Mouse (Mus musculus) liver (tissue): ENCODE measurements around the gene Tbc1d20.
A peak's percentile ranks its signal among the peaks of the same experiment; 100 is the strongest.
"Not testable (repeated sequence)": the region's sequence is repeated elsewhere in the genome, so short reads cannot be mapped to it uniquely, and the experiment has no call there.

ENCODE experiments used
- DNase-seq: peaks from one replicate; pipeline ENCODE4 v3.0.0-alpha.2; 2020; ENCODE audit warnings: mixed read lengths

Tbc1d20 gene

DNA sequence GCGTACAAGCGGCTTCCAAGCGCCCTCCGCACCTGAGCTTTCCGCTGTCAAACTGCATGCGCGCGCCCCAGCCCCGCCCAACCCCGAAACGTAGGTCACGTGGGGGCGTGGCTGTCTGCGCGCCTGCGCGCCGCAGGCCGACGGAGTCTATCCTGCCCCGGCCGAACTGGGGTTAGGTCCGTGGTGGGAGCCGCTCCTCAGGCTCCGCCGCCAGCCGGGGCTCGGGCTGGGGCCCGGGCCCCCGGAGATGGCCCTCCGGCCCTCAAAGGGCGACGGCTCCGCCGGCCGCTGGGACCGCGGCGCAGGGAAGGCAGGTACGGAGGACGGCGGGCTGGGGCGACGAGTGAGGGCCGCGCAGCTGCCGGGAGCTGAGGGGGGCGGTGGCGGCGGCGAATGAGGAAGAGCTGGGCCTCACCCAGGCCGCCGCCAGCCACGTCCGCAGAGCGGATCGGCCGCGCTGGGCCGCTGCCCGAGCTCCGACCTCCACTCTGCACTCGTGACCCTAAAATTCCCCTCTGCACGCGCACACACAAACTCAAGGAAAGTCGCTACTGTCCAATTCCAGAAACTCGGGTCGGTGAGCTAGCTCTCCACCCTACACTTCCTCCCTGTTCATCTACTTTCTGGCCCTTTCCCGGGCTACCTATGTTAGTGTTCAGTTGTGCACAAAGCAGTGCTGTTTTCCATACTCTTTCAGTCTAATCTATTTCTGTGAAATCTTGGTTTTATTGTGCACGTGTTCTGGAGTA lies at the start of gene Tbc1d20:
Gene Tbc1d20, plus strand, starts transcription at position 102 of the 749 bp plus-strand sequence.
- DNase-seq: peak; percentile 95

DNA sequence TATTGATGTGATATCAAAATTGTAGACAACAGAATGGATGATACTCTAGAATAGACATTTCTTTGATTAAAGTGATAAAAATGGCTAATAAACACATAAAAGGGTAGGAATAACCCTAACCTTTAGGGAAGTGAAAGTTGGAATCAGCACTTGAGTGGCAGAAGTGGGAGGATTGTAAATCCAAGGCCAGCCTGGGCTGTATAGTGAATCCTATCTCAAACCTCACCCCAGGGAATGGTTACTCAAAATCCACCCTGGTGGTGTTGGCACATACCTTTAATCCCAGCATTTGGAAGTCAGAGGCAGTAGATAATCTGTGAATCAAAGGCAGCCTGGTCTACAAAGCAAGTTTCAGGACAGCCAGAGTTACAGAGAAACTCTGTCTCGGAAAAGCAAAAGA lies 46.4 kb upstream of the Tbc1d20 start:
- no peak for DNase-seq

DNA sequence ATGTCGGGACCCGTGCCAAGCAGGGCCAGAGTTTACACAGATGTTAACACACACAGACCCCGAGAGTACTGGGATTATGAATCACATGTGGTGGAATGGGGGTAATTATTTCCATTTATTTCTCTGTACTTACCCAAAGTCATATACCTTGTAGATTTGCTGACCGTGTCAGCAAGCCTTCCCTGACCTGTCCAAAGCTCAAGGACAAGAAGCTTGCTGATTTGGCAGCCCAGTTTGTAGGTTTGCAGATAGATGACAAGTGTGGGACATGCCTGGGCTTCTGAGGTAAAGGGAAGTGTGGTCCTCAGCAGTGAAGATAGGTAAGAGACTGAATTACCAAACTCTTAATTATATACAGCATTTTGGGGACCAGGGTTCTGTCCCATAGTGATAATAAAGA lies 43.1 kb upstream of the Tbc1d20 start:
- no peak for DNase-seq

DNA sequence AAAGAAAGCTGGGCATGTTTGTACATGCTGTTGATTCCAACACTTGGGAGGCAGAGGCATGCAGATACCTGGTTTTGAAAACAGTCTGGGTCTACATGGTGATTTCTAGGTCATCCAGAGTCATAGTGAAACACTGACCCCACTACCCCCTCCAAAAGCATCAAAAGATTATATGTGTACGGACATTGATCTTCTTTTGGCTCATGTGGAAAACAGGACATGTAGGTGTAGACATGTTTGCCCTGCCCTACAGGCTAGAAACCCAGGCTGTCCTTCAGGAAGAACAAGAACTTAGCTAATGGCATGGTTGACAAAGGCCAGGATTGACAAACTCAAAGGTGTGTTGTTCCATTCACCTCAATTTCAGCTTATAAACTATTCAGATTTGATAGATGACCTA lies 33.9 kb upstream of the Tbc1d20 start:
- no peak for DNase-seq

DNA sequence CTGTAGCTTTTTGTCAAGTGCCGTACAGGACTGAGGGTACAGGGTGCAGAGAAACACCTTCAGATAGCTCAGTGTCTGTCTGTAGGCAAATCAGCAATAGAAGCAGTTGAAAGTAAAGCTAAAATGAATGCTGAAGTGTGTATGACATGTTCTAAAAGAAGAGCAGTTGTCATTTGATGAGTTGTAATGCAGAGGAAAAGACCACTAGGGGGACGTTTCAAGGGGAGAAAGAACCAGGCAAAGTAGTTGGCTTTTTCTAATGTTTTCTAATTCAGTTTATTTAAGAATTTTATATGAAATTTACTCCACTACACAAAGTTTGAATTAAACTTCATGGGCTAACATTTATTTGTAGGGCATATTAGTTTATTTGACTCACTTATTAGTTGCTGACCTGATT lies 20.0 kb upstream of the Tbc1d20 start:
- DNase-seq: no peak

DNA sequence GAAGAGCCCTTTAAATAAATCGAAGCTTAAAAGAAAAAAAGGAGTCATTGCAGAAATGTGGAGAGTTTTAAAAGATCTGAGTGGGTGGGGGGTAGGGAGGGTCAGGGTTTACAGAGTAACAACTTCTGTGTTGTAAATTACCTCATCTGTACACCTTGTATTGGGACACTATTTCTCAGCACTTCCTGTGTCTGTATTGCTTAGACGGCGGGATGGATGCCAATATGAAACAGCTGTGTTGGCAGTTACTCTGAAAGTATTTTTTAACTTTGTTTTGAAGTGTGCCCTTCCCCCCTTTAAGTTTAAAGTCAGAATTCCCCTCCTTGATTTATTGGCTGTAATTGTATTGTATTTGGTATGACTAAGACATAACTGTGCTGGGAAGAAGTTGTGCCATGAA lies 12.2 kb upstream of the Tbc1d20 start:
- DNase-seq: no peak

DNA sequence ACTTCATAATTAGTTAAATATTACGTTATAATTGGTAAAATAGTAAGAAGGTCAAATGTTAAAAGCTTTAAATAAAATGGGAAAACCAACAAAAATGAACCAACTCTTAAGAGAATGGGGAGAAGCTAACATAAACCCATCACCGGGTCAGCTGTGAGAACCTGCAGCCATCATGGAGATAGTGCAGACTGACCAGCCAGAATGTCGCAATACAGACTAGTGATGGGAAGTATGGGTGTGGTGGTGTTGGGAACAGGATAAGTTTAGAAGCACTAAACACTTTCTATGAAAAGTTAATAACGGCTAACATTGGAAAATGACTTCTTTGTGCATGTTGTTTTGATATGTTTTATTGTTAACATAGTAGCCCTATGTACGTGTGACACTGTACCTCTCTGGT lies 6.1 kb upstream of the Tbc1d20 start:
- DNase-seq: no peak

DNA sequence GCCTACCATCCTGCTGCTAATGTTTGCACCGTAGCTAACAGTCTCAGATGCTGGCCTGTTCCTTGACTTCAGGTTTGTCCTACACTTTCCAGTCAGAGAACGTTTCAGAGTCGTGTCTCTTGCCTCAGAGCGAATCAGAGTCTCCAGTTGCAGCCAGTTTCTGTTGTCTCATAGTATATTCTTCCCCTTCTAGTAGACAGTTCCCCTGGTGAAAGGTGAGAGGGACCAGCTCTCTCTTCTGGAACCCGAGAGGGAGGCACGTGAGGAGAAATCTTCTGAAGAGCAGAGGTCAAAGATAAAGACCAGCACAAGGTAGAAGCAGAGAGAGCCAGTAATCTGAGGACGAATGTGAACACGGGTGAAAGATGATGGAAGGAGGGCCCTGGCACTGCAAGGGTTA lies 5.6 kb upstream of the Tbc1d20 start:
- DNase-seq: no peak

DNA sequence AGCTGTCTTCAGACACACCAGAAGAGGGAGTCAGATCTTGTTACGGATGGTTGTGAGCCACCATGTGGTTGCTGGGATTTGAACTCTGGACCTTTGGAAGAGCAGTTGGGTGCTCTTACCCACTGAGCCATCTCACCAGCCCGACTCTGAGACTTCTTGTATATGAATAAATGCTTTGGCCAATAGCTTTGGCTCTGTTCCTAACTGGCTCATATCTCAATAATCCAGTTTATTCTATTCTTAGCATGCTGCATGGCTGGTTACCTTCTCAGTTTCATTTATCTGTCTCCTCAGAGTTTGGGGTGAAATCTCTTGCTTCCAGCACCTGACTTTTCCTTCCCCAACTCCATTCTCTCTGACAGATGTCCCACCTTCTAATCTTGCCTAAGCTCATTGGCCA lies 4.0 kb upstream of the Tbc1d20 start:
- DNase-seq: not testable (repeated sequence)

DNA sequence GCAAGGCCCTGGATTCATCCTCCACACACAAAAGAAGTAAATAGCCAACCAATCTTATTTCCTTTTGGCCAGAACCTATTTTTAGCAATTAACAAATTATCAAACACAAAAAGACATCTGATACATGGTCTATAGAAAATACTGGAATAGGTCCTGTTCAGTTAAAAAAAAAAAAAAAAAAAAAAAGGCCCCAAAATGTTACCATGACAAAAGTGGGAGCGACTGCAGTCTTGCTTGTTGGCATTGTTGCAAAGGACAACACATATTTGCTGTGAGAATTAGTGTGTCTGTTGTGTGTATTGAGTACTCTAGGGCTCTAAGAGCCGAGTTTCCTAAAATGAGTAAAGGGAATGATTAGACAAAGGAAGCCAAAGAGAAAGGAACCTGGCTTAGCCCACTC lies 1.2 kb upstream of the Tbc1d20 start:
- no peak for DNase-seq

DNA sequence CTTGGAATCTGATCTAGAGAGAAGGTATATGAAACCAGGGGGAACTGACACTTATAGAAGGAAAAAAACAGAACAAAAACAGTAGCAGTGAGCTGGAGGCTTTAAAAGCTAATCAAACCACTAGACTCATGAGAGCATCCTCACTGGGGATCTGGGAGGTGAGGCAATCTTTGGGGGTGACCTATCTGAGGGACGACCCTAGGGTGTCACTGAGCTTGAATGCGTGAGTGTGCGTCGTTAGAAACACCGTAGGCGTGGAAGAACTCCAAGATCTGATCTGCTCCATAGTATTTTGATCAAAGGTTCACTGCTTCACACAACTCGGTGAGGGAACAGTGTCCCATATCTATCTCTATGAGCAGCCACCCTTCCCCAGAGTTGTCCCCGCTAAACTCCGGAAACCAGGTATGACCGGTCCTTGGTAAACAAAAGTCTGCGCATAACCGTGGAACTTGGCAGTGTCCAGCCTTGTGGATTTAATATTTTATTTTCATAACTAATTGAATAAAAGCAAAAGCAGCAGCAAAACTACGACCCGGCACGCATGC lies 375 bp upstream of the Tbc1d20 start:
- no peak for DNase-seq

DNA sequence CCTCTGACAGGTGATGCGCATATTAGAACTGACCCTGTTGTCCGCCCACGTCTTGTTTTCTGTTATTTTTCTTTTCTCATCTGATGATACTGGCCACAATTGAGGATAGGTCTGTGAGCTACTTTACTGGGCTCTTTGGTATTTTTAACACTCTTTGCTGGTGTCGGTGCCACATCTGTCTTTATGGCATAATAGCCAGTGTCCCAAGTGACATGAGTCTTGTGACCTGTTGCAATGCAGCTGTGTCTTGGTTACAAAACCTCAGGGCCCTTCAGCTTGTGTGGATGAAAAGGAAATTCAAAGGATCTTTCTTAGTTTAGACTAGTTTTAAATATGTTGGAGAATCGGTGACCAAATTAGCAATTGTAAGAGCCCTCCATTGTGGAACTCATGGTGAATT lies 913 bp downstream of the Tbc1d20 start:
- no peak for DNase-seq

DNA sequence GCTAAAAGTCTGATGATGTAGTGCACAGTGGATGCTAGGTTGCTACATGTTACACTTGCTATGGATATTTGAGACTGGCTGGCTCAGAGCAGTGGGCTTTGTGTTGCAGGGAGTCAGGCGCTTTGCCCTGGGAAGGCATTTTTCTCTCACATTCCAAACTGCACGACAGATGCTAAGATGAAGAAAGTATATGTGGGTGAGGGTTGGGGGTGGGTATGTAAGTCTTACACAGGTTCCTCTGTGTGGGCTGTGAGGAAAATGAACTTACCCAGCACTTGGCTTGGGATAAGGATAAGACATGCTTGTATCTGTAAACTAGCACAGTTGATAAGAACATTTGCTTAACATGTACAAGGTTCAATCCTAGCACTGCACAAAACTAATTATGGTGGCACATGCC lies 9.2 kb downstream of the Tbc1d20 start:
- no peak for DNase-seq

DNA sequence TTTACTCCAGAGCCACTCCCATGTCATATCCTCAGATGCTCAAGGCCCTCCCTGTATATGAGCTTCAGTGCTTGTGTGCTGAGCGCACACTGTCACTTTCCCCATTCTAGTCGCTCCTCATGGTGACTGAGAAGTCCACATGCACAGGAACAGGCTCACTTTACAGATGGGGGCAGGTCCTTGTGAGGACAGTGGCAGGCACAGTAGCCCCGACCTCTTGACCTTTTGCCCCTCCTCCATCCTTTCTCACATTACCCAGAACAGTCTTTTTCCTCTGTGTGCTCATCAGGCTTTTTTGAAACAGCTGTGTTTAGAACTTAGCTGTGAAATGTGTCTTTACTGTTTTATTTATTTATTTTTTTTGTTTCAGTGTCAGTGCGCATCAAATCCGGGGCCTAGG lies 10.2 kb downstream of the Tbc1d20 start:
- no peak for DNase-seq

DNA sequence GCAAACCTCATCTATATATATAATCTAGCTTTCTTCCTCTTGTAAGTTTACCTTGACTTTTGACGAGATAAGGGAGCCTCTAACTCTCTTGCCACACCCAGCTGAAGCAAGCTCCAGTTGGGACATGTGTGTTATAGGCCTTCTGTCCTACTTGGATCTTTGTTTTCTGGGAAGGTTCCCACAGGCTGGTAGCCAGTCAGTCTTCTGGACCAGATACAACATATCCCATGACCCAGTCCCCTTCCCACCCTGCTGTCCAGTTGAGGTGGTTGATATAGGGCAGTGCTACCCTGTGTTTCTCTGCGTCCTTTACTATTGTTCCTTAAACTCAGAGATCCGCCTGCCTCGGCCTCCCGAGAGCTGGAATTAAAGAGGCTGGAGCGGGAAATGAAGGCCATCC lies 11.9 kb downstream of the Tbc1d20 start:
- no peak for DNase-seq

DNA sequence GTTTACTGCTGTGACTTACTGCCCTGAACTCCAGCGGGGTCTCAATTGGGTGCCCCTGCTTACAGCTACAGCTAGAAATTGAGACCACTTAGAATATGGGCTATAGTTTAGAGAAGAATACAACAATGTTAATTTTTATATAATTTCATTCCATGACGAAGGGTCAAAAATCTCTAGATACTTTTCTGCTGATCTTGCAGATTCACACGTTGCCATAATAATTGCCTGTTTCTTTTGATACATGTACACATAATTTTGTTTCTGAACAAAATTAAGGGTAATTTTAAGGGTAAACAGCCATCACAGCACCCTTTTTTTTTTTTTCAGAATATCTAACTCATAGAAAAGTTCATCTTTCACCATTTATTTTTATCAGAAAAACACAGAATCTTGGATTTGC lies 13.6 kb downstream of the Tbc1d20 start:
- DNase-seq: no peak

DNA sequence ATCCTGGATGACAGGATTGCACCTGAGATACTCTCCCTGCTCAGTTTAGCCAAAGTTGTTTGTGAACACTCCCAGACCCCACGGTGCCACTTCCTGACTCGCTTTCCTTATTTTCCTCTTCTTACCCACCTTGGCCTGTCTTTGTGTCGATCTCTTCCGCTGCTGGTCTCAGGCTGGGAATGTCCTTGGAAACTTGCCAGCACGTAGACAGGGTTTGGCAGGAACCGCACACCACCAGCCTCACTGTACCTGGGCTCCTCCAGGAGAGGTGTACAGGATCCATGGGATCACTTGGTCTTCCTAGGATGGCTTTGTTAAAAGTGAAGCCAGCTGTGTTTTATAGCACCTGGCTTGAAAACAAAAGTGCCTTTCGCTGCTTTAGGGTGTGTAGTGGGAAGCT lies 19.4 kb downstream of the Tbc1d20 start:
- no peak for DNase-seq

DNA sequence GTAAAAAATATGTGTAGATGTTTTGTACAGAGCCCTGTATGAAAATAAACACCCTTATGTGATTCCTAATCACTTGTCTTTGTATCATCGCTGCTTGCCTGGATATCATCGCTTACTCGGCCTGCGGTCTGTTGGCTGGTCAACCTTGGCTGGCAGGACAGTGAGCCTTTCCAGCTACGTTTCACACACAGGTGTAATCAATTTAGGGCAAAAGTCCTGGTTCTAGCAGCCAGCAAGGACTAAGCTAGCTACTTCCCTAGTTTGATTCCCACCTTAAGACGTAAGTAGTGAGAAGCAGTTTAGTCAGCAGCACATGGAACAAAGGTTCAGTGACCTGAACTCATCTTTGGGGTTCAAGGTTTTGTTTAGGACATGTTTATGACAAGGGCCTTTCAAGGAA lies 20.3 kb downstream of the Tbc1d20 start:
- DNase-seq: no peak

DNA sequence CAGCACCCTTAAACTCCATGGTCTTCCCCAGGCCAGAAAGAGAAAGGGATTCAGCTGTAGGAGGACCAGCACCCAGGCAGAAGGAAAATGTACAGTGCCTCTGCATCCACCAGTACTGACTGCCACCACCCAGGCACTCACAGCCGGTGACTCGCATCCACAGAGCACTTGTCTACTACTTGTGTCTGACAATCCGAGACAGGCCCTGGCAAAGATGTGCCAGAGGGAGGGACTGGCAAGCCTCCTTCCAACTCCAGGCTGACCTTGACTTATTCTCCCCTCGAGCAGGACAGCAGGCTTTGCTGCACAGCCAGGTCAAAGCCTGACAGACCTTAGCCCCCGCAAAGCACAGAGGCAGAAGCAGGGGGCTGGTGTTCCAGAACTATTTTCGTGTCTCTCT lies 23.4 kb downstream of the Tbc1d20 start:
- no peak for DNase-seq

DNA sequence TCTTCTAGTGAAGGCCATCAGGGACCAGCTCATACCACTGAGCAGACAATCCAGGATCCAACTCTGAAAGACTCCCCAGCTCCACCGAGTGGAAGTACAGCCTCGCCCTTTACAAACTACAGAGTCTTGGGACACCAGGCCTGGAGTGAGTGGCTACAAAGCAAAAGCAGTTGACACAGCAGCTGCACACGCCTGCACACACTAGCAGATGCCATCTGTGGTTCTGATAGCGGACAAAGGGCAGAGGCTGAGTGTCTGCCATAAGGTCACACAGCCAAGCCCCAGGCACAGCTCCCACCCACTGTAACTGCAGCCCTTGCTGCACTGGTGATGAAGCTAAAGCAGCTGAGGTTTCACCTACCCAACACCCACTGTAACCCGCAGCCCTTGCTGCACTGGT lies 27.9 kb downstream of the Tbc1d20 start:
- DNase-seq: no peak

DNA sequence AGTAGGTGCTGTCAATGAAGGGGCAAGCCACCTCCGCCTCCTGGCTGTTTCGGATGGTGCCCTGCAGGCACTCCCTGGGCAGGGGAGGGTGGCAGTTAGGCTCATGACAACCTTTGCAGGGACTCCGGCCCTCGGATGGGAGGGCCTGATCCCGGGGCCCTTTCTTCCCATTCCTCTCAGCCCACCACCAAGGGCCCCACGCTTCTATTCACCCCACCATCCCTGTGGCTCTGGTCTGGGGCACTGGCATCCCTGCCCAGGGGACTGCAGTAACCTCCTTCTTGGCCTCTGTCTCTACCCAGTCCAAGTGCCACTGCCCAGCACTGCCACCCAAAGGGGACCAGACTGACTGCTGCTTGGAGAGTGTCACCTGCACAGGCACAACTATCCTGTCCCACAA lies 28.6 kb downstream of the Tbc1d20 start:
- DNase-seq: no peak

DNA sequence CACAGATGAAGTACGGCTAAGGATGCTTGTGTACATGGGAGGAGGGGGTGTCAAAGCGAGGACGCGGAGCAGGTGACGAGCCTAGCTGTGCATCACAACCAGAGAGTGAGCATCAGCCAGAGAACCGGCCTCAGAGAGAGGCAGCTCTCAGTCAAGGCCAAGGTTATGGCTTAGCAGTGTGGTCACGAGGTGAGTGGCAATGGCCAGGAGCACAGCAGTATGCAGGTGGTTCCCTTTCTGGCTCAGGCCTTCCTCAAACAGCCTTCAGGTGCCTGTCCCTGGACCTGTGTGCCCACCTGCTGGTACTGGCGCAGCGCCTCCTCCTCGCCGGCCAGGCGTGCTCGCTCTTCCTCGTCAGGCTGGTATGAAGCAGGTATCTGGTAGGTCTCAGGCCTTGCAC lies 30.3 kb downstream of the Tbc1d20 start:
- no peak for DNase-seq

DNA sequence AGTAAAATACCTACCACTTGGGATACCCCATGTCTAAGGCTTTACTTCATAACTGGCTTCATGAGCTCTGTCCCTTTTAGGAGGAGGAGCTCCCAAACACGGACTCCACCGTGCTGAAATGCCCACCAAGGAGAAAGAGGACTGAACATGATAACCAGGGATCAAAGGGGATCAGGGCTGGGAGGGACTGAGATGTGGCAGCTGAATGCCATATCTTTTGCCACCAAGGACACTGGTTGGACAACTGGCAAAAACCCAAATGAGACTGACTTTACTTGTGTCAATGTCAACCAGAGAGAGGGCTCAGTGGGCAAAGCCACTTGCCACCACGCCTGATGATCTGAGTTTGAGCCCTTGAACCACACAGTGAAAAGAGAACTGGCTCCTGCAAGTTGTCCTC lies 31.2 kb downstream of the Tbc1d20 start:
- DNase-seq: no peak

DNA sequence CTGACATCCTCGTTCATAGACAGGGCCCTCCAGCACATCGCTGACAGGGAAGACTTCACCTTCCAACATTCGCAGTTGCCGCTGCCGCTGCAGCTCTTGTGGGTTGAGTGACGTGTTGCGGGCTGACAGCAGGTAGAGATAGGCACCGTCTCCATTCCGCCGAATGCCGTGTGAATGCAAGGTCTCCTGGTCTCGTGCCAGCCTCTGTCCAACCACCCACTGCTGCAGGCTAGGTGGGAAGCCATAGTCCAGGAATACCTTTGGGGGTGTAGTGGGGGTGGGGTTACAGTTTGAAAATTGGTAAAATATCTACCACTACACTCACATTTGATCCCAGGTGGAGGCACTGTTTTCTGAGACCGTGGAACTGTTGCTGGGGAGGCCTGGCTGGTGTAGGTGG lies 32.5 kb downstream of the Tbc1d20 start:
- no peak for DNase-seq

DNA sequence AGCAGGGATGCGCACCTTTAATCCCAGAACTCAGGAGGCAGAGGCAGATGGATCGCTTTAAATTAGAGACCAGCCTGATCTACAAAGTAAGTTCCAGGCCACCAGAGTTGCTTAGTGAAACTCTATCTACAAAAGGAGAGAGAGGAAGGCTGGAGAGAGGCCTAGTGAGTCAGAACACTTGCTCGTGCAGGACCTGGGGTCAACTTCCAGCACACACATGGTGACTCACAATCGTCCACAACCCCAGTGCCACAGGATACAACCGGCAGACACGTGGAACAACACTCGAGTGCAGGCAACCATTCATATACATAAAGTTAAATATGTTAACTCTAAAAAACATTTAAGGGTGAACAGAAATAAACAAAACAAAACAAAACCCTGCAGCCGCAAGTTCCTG lies 33.0 kb downstream of the Tbc1d20 start:
- no peak for DNase-seq
